Mouse (Mus musculus): ENCODE results near the gene Ppa2. TPM values are rescaled to one million over a fixed set of nuclear protein-coding genes. Genes with fewer than 3 reads are reported as not detected.

Gene Ppa2
- total RNA-seq, 2 experiments from 2014 or later: 8.8 to 30.9 TPM

- no peak for ATAC-seq (replicated peaks; ENCODE audit: low FRiP score, poor library complexity, severe bottlenecking)
These were observed 18.6 kb downstream of the Ppa2 start for GRCm38 (mm10) chr3:133328551-133328950.

GRCm38 (mm10) chr3:133329406-133329805, 19.5 kb downstream of the Ppa2 start:
- ATAC-seq (replicated peaks; ENCODE audit: low FRiP score, poor library complexity, severe bottlenecking): no peak

- no peak for ATAC-seq (replicated peaks; ENCODE audit: low FRiP score, poor library complexity, severe bottlenecking)
These were observed 21.4 kb downstream of the Ppa2 start for GRCm38 (mm10) chr3:133331184-133331866.

- no peak for ATAC-seq (replicated peaks; ENCODE audit: low FRiP score, poor library complexity, severe bottlenecking)
These were observed 22.4 kb downstream of the Ppa2 start for GRCm38 (mm10) chr3:133332280-133332679.

GRCm38 (mm10) chr3:133333267-133334170, 23.6 kb downstream of the Ppa2 start:
- no peak for ATAC-seq (replicated peaks; ENCODE audit: low FRiP score, poor library complexity, severe bottlenecking)

- ATAC-seq (replicated peaks; ENCODE audit: low FRiP score, poor library complexity, severe bottlenecking): no peak
These were observed 24.8 kb downstream of the Ppa2 start for GRCm38 (mm10) chr3:133334691-133335090.

GRCm38 (mm10) chr3:133335166-133335565, 25.3 kb downstream of the Ppa2 start:
- no peak for ATAC-seq (replicated peaks; ENCODE audit: low FRiP score, poor library complexity, severe bottlenecking)

GRCm38 (mm10) chr3:133336400-133336799, 26.5 kb downstream of the Ppa2 start:
- ATAC-seq (replicated peaks; ENCODE audit: low FRiP score, poor library complexity, severe bottlenecking): no peak

GRCm38 (mm10) chr3:133338851-133339356, 29.0 kb downstream of the Ppa2 start:
- ATAC-seq (replicated peaks; ENCODE audit: low FRiP score, poor library complexity, severe bottlenecking): no peak

- ATAC-seq (replicated peaks; ENCODE audit: low FRiP score, poor library complexity, severe bottlenecking): no peak
These were observed 29.5 kb downstream of the Ppa2 start for GRCm38 (mm10) chr3:133339411-133339823.

GRCm38 (mm10) chr3:133341106-133341505, 31.2 kb downstream of the Ppa2 start:
- no peak for ATAC-seq (replicated peaks; ENCODE audit: low FRiP score, poor library complexity, severe bottlenecking)

- no peak for ATAC-seq (replicated peaks; ENCODE audit: low FRiP score, poor library complexity, severe bottlenecking)
These were observed 37.6 kb downstream of the Ppa2 start for GRCm38 (mm10) chr3:133347535-133347934.

- no peak for ATAC-seq (replicated peaks; ENCODE audit: low FRiP score, poor library complexity, severe bottlenecking)
These were observed 38.9 kb downstream of the Ppa2 start for GRCm38 (mm10) chr3:133348847-133349246.

GRCm38 (mm10) chr3:133357426-133357974, 47.6 kb downstream of the Ppa2 start:
- ATAC-seq (replicated peaks; ENCODE audit: low FRiP score, poor library complexity, severe bottlenecking): no peak

GRCm38 (mm10) chr3:133357977-133358376, 48.1 kb downstream of the Ppa2 start:
- no peak for ATAC-seq (replicated peaks; ENCODE audit: low FRiP score, poor library complexity, severe bottlenecking)

GRCm38 (mm10) chr3:133361406-133361805, 51.5 kb downstream of the Ppa2 start:
- ATAC-seq (replicated peaks; ENCODE audit: low FRiP score, poor library complexity, severe bottlenecking): no peak

- no peak for ATAC-seq (replicated peaks; ENCODE audit: low FRiP score, poor library complexity, severe bottlenecking)
These were observed 54.2 kb downstream of the Ppa2 start for GRCm38 (mm10) chr3:133364138-133364537.

GRCm38 (mm10) chr3:133366096-133366495, 56.2 kb downstream of the Ppa2 start:
- no peak for ATAC-seq (replicated peaks; ENCODE audit: low FRiP score, poor library complexity, severe bottlenecking)

- no peak for ATAC-seq (replicated peaks; ENCODE audit: low FRiP score, poor library complexity, severe bottlenecking)
These were observed 68.3 kb downstream of the Ppa2 start for GRCm38 (mm10) chr3:133378174-133378573.

GRCm38 (mm10) chr3:133379997-133380396, 70.1 kb downstream of the Ppa2 start:
- no peak for ATAC-seq (replicated peaks; ENCODE audit: low FRiP score, poor library complexity, severe bottlenecking)

GRCm38 (mm10) chr3:133381519-133381918, 71.6 kb downstream of the Ppa2 start:
- no peak for ATAC-seq (replicated peaks; ENCODE audit: low FRiP score, poor library complexity, severe bottlenecking)

Measured in erythroid progenitor cell, adult 5-6 weeks (primary cell).